Mouse (Mus musculus) lung, embryonic 16.5 days (tissue): ENCODE results near the gene Agpat4. TPM values are rescaled to one million over a fixed set of nuclear protein-coding genes. Genes with fewer than 3 reads are reported as not detected.

Experiments
- ATAC-seq: fragments of 200-750 bp; cut with Nextera tagmentation; 2 replicates; pipeline ENCODE4 v1.8.0; 2017; ENCODE audit warnings: low read depth, mild to moderate bottlenecking, moderate library complexity
- H3K27ac ChIP-seq: fragments of 300-500 bp; sonication (generic); 2 replicates; pipeline ENCODE4 v1.5.1; 2014; ENCODE audit warnings: mild to moderate bottlenecking, control low read depth, low read length
- H3K27me3 ChIP-seq: fragments of 300-500 bp; sonication (generic); 2 replicates; pipeline ENCODE4 v1.6.1; 2014; ENCODE audit warnings: low read depth, low read length, mixed read lengths; ENCODE audit not compliant: control insufficient read depth, insufficient read depth
- H3K36me3 ChIP-seq: fragments of 300-500 bp; sonication (generic); 2 replicates; pipeline ENCODE4 v1.6.1; 2014; ENCODE audit warnings: low read length; ENCODE audit not compliant: control insufficient read depth, insufficient read depth
- H3K4me1 ChIP-seq: fragments of 300-500 bp; sonication (generic); replicated peaks from 2 replicates; pipeline ENCODE4 v1.6.1; 2014; ENCODE audit warnings: low read length, mixed read lengths; ENCODE audit not compliant: control insufficient read depth, insufficient read depth
- H3K4me2 ChIP-seq: fragments of 300-500 bp; sonication (generic); 2 replicates; pipeline ENCODE4 v1.6.1; 2014; ENCODE audit warnings: low read depth, low read length, control low read depth
- H3K4me3 ChIP-seq: fragments of 300-500 bp; sonication (generic); 2 replicates; pipeline ENCODE4 v1.5.1; 2014; ENCODE audit warnings: mild to moderate bottlenecking, low read length, control low read depth
- H3K9ac ChIP-seq: fragments of 300-500 bp; sonication (generic); 2 replicates; pipeline ENCODE4 v1.6.1; 2014; ENCODE audit warnings: low read length, control low read depth
- H3K9me3 ChIP-seq: fragments of 300-500 bp; sonication (generic); 2 replicates; pipeline ENCODE4 v1.6.1; 2016; ENCODE audit warnings: low read length; ENCODE audit not compliant: control insufficient read depth
- WGBS: fragments of 180-500 bp; shearing (Covaris S2); extraction: QIAGEN DNeasy Blood & Tissue Kit; methylation state at CpG from one replicate; pipeline ENCODE4 v1.1.7; 2014; 5-methylcytosine and 5-hydroxymethylcytosine counted together
- polyA plus RNA-seq: library from polyadenylated mRNA; unstranded; fragments of >200 nt; fragmentation: Nextera tagmentation; extraction: Ambion mirVana; gene quantifications from 2 replicates; pipeline ENCODE4 v1.2.1, GENCODE M21; 2015

Agpat4 gene
- polyA plus RNA-seq, 1 experiment from 2014 or later, result 39.6 TPM

DNA sequence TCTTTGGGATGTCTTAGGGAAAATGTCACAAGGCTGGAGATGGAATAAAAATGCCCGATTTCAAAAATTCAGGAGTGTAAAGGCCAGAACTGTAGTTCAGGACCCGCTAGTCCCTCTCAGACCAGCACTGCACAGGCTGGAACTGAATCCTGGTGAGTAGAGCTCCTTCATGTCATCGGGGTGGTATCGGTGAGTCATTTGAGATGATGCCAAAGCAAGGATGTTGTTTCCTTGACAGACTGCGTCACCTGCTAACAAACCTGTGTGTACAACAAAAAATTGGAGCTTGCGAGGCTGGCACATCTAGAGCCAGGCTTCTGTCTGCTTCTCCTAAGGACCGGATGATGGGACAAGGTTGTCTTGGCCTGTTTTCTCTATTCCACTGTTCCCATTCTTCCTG lies 13.1 kb downstream of the Agpat4 start:
- H3K36me3 ChIP-seq, result peaks cover 2% of the 10 kb centered on the region; the same call in 1 of the 2 replicates
- H3K27ac ChIP-seq, result no peak overlapping the region
- 91% methylated on average over 7 of the region's 7 CpGs for WGBS
- no peaks in the 10 kb centered on the region for H3K9me3 ChIP-seq
- no peaks in the 10 kb centered on the region for H3K4me1 ChIP-seq
- H3K4me3 ChIP-seq, result no peak overlapping the region
- H3K27me3 ChIP-seq, result no peaks in the 10 kb centered on the region
- no peak overlapping the region for H3K4me2 ChIP-seq
- no peak for ATAC-seq
- H3K9ac ChIP-seq, result no peak overlapping the region

DNA sequence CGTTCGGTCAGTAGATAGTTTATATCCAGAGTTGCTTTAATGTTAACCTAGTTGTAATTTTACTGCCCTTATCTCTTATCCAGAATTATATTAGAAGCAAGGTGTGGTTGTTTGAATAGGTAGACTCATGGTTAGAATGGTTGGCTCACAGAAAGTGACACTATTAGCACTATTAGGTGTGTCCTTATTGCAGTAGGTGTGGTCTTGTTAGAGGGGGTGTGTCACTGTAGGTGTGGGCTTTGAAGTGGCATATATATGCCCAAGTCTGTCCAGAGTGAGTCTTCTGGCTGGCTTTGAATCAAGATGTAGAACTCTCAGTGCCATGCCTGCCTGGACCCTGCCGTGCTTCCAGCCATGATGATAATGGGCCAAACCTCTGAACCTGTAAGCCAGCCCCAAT lies 14.4 kb downstream of the Agpat4 start:
- H3K9me3 ChIP-seq, result no peaks in the 10 kb centered on the region
- H3K9ac ChIP-seq, result no peak overlapping the region
- no peaks in the 10 kb centered on the region for H3K4me1 ChIP-seq
- no peak overlapping the region for H3K4me2 ChIP-seq
- no peak overlapping the region for H3K27ac ChIP-seq
- no peaks in the 10 kb centered on the region for H3K27me3 ChIP-seq
- ATAC-seq, result no peak
- 92% methylated on average over 3 of the region's 3 CpGs for WGBS
- H3K36me3 ChIP-seq, result peaks cover 2% of the 10 kb centered on the region; the same call in 1 of the 2 replicates
- H3K4me3 ChIP-seq, result no peak overlapping the region

DNA sequence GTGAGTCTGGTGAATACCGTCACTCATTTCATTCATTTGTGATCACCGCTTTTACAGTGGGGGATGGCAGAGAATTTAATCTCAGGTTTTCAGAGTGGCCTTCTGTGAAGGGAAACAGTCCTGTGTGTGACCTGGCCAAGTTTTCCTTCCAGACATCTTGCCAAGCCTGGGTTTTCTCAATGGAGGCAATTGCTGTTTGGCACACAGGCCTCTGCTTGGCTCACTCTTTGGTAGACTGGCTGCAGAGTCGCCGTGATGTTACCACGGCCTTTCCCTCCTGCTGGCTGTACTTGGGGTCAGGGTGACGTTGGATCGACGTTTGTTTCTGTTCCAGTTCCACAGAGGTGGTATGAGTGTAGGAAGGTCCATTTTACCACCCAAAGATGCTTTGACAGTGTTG lies 15.5 kb downstream of the Agpat4 start:
- Histone ChIP-seq H3K4me2 (no peak overlapping the region), H3K4me1 (no peaks in the 10 kb centered on the region), H3K9me3 (no peaks in the 10 kb centered on the region), H3K9ac (no peak overlapping the region), H3K36me3 (peaks cover 2% of the 10 kb centered on the region; the same call in 1 of the 2 replicates), H3K27ac (no peak overlapping the region), H3K27me3 (no peaks in the 10 kb centered on the region), H3K4me3 (no peak overlapping the region)
- WGBS, result 91% methylated on average over 8 of the region's 8 CpGs
- no peak for ATAC-seq

DNA sequence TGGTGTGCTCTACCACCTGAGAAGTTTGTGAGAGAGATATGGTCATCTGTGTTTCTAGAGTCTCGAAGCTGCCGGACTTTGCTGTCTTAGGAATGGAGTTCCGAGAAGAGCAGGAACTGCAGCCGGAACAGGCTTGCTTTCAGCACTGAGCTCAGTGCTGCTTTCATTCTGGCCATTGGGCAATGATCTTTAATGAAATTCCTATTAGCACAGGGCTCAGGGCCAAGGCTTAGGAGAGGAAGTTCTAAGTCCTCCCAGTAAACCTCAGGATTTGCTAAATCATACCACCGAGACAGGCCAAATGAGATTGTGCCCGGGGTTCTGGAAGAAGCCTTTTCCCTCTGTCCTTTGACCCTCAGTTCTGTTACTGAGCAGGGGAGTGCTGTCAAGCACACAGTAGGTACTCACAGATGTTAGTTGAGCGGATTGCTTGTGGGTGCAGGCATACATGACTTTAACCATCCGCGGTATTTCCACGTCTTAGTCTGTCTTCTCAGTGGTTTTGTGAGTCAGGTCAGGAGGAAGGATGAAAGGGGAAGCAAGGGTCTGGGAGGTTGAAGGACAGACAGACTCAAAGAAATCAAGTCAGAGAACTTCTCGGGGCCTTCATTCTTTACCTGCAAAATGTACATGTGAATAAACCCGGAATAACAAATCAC lies 16.6 kb downstream of the Agpat4 start:
- Histone ChIP-seq H3K9ac (no peak overlapping the region), H3K27me3 (no peaks in the 10 kb centered on the region), H3K36me3 (peaks cover 4% of the 10 kb centered on the region; the same call in 1 of the 2 replicates), H3K4me3 (no peak overlapping the region), H3K27ac (no peak overlapping the region), H3K4me2 (no peak overlapping the region), H3K9me3 (no peaks in the 10 kb centered on the region), H3K4me1 (no peaks in the 10 kb centered on the region)
- 89% methylated on average over 12 of the region's 12 CpGs for WGBS
- ATAC-seq, result no peak

DNA sequence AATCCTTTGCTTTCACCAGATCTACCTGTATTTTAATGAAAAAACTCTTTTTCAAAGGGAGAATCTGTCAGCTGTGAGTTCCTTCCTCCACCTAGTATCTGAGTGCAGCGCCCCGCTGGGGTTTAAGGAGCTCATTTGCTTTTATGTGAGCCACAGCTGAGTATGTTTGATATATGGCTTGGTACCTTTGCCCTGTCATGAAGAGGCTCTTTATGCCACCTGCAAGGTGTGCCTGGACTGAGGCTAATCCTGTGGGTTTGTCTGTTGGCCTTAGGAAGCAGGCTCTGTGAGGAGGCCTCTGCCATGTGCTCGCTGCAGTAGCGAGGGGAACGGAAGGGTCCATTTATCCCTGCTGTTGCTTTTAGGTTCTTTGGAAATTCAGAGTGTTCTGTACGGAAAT lies 19.9 kb downstream of the Agpat4 start:
- Histone ChIP-seq H3K4me2 (no peak overlapping the region), H3K9ac (no peak overlapping the region), H3K36me3 (0 out of 2 replicates have a peak, but pooled peaks cover 2% of the 10 kb centered on the region), H3K4me3 (no peak overlapping the region), H3K27me3 (no peaks in the 10 kb centered on the region), H3K9me3 (no peaks in the 10 kb centered on the region), H3K4me1 (no peaks in the 10 kb centered on the region), H3K27ac (no peak overlapping the region)
- WGBS, result 95% methylated on average over 6 of the region's 6 CpGs
- no peak for ATAC-seq

DNA sequence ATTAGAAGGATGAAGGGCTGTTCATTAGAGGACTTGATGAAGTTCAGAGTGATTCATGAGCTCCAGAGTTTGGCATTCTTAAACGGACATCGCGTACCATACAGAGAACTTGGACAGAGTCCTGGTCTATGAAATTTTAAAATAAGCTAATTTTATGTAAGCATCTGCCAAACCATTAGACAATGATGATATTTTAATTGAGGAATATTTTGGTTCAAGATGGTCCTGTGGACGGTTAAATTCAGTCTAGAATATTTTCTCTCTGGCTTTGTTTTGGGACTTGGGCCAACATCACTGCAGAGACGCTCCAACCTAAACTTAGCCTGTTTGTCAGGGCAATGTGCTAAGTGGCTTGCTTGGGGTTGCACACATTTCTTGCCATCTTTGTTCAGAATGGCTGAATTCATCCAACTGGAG lies 25.5 kb downstream of the Agpat4 start:
- H3K27ac ChIP-seq, result peak overlapping the region; percentile 86

DNA sequence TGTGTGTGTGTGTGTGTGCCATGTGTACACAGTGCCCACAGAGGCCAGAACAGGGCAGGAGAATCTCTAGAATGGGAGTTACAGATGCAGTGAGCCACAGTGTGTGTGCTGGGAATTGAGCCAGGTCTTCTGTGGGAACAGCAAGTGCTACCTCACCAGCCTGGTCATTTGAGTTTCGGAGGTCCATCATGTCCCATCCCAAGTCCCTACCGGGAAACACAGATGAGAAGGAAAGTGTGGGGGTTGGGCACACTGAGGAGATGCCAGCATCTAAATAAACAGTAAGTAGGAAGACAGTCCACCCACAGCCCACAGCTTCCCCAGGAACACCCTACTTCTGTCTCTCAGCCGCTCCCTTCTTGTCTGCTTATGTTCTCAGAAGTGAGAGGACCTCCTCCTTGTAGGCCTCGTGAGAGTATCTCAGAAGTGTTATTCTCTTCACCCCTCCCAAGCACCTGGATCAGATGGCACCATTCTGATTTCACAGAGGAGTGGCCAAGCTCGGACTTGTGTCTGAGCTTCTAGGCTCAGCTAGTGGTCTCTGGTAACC lies 27.7 kb downstream of the Agpat4 start:
- Histone ChIP-seq H3K4me3 (no peak overlapping the region), H3K9ac (no peak overlapping the region), H3K27ac (no peak overlapping the region), H3K36me3 (no peaks in the 10 kb centered on the region), H3K4me2 (no peak overlapping the region), H3K9me3 (no peaks in the 10 kb centered on the region), H3K4me1 (peaks cover 14% of the 10 kb centered on the region), H3K27me3 (no peaks in the 10 kb centered on the region)
- WGBS, result 73% methylated on average over 5 of the region's 5 CpGs
- no peak for ATAC-seq

More for the DNA sequence above, 25.5 kb downstream of the Agpat4 start:
- Histone ChIP-seq H3K27me3 (no peaks in the 10 kb centered on the region), H3K36me3 (0 out of 2 replicates have a peak, but pooled peaks cover 2% of the 10 kb centered on the region), H3K4me1 (peaks cover 14% of the 10 kb centered on the region), H3K4me2 (0 out of 2 replicates have a peak overlapping the region, but pooled peaks have one; percentile 7), H3K9me3 (no peaks in the 10 kb centered on the region), H3K4me3 (no peak overlapping the region), H3K9ac (no peak overlapping the region)
- peak; percentile 84 for ATAC-seq
- 46% methylated on average over 5 of the region's 5 CpGs for WGBS

DNA sequence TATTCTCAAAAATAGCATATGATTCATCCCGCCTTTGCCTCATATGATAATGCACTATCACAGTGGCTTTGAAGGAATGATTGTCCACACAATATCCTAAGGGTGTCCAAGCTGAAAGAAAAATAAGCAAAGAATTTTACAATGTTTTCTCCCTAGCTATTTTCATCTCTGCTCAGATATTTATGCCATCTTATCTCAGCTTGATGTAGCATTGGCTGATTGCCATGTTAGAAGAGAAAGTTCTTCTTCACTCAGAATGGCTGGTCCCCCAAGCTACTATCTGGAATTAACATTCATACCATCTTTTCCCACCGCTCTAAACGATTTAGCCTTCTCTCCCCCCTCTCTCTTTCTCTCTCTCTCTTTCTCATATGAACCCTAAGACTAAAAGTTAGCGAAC lies 29.3 kb downstream of the Agpat4 start:
- 67% methylated on average over 4 of the region's 4 CpGs for WGBS
- H3K36me3 ChIP-seq, result peaks cover 7% of the 10 kb centered on the region
- H3K27me3 ChIP-seq, result no peaks in the 10 kb centered on the region
- no peak for ATAC-seq
- H3K4me2 ChIP-seq, result no peak overlapping the region
- H3K9me3 ChIP-seq, result no peaks in the 10 kb centered on the region
- no peak overlapping the region for H3K9ac ChIP-seq
- H3K4me1 ChIP-seq, result peaks cover 14% of the 10 kb centered on the region
- no peak overlapping the region for H3K27ac ChIP-seq
- H3K4me3 ChIP-seq, result no peak overlapping the region

DNA sequence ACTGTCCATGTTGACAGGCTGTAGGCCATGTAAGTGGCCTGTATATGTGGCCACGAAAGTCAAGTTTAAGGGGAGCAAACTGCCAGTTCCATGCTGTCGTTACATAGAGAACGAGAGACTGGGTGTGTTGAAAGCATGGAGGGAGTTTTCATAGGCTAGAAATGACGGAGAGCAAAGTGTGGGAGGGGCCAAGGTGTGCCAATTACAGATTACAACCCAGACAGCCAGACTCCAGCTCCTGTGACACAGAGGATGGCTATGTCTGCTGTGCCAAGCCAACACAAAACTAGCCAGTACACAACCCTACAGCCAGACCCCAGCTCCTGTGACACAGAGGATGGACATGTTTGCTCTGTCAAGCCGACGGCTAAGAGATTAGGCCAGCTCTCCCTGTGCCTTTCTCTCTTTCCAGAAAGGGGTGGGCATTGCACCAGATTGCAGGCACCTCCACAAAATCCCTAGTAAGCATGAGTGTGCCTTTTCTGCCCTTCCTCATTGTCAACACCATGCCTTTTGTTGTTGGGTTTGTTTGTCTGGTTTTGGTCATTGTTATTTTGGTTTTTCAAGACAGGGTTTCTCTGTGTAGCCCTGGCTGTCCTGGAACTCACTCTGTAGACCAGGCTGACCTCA lies 30.8 kb downstream of the Agpat4 start:
- WGBS, result 73% methylated on average over 6 of the region's 6 CpGs
- peaks cover 11% of the 10 kb centered on the region for H3K36me3 ChIP-seq
- no peak overlapping the region for H3K9ac ChIP-seq
- no peak for ATAC-seq
- H3K9me3 ChIP-seq, result no peaks in the 10 kb centered on the region
- H3K4me2 ChIP-seq, result no peak overlapping the region
- H3K4me3 ChIP-seq, result no peak overlapping the region
- no peak overlapping the region for H3K27ac ChIP-seq
- peaks cover 11% of the 10 kb centered on the region for H3K4me1 ChIP-seq
- no peaks in the 10 kb centered on the region for H3K27me3 ChIP-seq
